Mouse (Mus musculus): ENCODE results near the gene AC161166.1.
"Not testable (repeated sequence)": the region's sequence is repeated elsewhere in the genome, so short reads cannot be mapped to it uniquely, and the experiment has no call there.

AC161166.1 gene

DNA sequence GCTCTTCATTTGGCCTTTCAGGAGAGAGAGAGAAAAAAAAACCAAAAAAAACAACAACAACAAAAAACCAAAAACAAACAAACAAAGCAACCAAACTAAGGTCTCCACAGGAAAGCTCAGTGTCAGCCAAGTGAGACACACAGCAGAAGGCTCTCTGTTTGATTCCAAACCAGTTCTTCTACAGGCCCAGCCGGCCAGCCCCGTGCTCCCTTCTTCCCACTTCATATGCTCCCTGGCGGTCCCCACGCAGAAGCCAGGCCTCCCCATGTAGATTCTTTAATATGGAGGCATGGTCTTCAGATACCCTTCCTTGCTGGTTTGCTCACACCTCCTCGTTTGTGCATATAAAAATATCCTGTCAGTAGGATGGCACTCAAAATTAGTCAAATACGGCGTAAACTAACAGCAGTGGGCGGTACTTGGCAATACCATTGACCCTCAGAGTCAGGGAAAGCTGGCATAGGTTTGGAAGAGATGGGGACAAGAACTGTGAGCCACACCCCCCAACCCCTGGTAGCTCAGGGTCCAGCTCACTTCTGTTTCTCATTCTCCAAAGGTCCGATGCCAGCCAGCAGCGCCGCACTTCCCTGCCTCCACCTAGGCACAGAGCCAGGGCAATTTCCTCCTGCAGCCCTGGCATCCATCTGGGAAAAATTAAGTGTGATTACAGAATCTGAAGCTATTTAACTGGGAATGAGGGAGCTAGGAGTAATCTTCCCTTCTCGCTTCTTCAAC lies 13.6 kb upstream of the AC161166.1 start:
- no peak for DNase-seq (ENCODE audit: low read depth, low spot score)

DNA sequence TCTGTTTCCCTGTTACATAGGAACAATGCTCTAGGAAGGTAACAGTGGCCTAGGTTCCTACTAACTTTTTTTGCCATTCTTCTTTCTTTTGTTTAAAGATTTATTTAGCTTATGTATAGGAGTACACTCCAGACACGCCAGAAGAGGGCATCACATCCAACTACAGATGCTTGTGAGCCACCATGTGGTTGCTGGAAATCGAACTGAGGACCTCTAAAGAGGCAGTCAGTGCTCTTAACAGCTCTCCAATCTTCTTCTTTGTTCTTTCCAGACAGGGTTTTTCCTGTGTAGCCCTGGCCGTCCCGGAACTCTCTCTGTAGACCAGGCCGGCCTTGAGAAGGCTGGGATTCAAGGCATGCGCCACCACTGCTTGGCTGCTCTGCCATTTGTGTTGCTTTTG lies 12.7 kb upstream of the AC161166.1 start:
- no peak for DNase-seq (ENCODE audit: low read depth, low spot score)

GRCm38 (mm10) chr7:24523723-24524122 lies 11.5 kb upstream of the AC161166.1 start:
- no peak for DNase-seq (ENCODE audit: low read depth, low spot score)

- no peak for DNase-seq (ENCODE audit: low read depth, low spot score)
These were observed 10.6 kb upstream of the AC161166.1 start for GRCm38 (mm10) chr7:24522805-24523204.

- DNase-seq (ENCODE audit: low read depth, low spot score) = not testable (repeated sequence)
These were observed 7.8 kb upstream of the AC161166.1 start for GRCm38 (mm10) chr7:24520054-24520453.

DNA sequence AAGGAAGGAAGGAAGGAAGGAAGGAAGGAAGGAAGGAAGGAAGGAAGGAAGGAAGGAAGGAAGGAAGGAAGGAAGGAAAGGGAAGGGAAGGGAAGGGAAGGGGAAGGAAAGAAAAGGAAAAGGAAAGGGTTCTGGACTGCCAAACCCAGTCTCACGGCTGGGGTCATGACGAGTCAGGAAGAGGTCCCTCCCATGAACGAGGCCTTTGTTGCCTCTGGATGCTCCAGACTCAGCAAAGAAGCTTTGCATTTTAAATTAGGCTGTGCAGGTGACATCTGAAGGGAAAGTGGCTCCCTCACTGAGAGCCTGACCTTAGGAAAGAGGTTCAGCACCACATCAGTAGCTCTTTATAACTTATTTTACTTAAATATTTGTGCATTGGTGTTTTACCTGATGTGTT lies 6.9 kb upstream of the AC161166.1 start:
- DNase-seq (ENCODE audit: low read depth, low spot score) = no peak

GRCm38 (mm10) chr7:24517654-24518053 lies 5.4 kb upstream of the AC161166.1 start:
- no peak for DNase-seq (ENCODE audit: low read depth, low spot score)

- DNase-seq (ENCODE audit: low read depth, low spot score) = no peak
These were observed 4.8 kb upstream of the AC161166.1 start for GRCm38 (mm10) chr7:24517077-24517476.

DNA sequence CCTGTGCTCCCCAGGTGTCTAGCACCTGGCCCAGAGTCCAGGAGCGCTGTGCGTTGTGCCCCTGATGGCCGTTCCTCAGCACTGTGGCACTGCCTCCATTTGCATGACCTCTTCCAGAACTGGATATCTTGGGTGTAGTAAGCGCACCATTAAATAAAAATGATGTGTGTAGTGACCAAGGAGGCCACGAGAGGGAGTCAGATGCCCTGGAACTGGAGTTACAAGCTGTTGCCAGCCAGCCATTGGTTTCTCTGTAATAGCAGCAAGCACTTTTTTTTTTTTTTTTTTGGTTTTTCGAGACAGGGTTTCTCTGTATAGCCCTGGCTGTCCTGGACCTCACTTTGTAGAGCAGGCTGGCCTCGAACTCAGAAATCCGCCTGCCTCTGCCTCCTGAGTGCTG lies 4.1 kb upstream of the AC161166.1 start:
- DNase-seq (ENCODE audit: low read depth, low spot score) = not testable (repeated sequence)

DNA sequence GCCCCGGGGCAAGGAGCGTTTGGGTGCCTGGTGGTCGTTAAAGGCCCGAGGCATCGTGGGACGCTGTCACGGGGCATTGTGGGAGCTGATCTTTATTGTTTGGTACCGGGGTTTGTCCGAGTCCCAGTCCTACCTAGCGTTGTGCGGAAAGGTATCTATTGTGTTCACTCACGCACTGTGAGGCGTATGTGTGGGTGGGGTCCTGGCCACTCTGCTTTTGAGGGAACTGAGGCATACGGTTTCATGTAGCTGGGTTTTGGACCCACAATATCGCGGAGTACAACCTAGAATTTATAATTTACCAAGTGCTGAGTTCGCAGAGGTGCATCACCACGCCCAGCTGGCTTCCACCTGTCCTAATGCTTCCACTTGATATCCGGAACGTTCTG lies 4.5 kb downstream of the AC161166.1 start:
- DNase-seq (ENCODE audit: low read depth, low spot score) = no peak

- peak; percentile 88 for DNase-seq (ENCODE audit: low read depth, low spot score)
These were observed 5.2 kb downstream of the AC161166.1 start, which contains the start of gene Zfp428 for GRCm38 (mm10) chr7:24506838-24507725. Gene Zfp428 (plus strand): TSS chr7:24507006.

DNA sequence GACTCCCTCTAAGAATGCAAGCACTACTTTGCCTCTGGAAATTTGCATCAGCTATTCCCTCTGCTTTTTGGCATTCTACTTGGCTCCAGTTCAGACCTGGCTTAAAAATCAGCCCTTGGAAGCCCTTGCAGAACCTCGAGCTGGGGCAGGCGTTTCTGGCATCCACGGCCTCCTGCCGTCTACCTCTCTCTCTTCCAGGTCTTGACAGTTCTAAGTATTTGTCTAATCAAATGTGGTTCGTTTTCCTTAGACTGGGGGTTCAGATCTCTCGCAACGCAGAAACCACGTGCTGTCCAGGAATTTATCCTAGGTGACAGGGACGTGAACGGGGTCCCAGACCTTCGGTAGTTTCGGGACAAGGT lies 5.8 kb downstream of the AC161166.1 start:
- no peak for DNase-seq (ENCODE audit: low read depth, low spot score)

- no peak for DNase-seq (ENCODE audit: low read depth, low spot score)
These were observed 6.2 kb downstream of the AC161166.1 start for GRCm38 (mm10) chr7:24506065-24506459.

DNA sequence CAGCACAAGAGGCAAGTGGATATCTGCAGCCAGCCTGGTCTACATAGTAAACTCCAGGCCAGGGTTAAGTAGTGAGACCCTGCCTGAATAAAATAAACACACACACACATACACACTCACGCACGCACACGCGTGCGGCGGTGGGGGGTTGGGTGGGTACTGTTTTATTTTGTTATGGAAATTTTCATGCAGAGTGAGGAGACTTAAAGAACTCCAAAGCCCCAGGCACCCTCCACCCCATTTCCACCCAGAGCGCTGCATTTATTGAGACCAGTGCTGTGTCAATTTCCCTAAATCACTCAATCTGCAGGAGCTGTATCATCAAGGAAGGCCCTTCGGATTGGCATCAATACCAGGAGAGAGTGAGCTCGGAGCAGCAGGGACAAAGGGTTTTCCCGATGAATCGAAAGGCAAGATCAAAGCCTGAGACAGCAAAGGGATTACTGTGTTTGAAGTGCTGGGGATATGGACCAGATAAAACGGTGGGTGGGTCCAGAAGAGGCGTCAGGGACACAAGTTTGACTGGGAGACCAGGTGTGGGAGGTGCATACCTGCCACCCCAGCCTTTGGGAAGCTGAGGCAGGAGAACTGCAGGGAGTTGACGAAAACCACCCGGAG lies 6.7 kb downstream of the AC161166.1 start:
- DNase-seq (ENCODE audit: low read depth, low spot score) = no peak

DNA sequence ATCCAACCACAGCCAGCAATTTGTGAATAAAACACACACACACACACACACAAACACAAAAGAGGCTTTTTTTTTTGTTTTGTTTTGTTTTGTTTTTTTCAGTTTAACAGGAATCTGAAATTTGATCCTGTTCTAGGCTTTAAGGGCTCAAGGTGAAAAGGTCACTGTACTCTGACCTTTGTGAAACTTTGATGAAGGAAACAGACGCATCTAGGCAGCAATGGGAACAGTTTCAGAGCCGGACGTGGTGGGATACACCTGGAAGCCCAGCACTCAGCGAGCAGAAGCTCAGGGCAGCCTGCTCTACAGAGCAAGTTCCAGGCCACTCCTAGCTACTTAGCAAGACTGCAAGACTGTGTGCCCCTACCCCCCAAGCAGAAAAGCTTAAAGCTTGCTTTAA lies 7.4 kb downstream of the AC161166.1 start:
- DNase-seq (ENCODE audit: low read depth, low spot score) = peak; percentile 40

- no peak for DNase-seq (ENCODE audit: low read depth, low spot score)
These were observed 8.3 kb downstream of the AC161166.1 start for GRCm38 (mm10) chr7:24504004-24504403.

DNA sequence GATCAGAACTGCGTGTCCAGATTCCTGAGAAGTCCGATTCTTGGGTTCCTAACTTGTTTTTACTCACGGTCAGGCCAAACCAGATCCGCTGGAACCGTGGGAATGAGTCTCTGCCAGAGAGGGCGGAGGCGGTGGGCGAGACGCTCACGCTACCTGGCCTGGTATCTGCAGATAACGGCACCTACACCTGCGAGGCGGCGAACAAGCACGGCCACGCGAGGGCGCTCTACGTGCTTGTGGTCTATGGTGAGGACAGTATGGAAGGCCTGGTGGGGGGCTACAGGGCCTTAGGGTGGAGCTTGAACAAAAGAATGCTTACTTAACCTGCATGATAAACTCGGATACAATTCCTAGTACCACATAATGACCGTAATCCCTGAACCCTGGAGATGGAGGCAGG lies 10.8 kb downstream of the AC161166.1 start:
- no peak for DNase-seq (ENCODE audit: low read depth, low spot score)

- no peak for DNase-seq (ENCODE audit: low read depth, low spot score)
These were observed 11.3 kb downstream of the AC161166.1 start for GRCm38 (mm10) chr7:24500929-24501328.

DNA sequence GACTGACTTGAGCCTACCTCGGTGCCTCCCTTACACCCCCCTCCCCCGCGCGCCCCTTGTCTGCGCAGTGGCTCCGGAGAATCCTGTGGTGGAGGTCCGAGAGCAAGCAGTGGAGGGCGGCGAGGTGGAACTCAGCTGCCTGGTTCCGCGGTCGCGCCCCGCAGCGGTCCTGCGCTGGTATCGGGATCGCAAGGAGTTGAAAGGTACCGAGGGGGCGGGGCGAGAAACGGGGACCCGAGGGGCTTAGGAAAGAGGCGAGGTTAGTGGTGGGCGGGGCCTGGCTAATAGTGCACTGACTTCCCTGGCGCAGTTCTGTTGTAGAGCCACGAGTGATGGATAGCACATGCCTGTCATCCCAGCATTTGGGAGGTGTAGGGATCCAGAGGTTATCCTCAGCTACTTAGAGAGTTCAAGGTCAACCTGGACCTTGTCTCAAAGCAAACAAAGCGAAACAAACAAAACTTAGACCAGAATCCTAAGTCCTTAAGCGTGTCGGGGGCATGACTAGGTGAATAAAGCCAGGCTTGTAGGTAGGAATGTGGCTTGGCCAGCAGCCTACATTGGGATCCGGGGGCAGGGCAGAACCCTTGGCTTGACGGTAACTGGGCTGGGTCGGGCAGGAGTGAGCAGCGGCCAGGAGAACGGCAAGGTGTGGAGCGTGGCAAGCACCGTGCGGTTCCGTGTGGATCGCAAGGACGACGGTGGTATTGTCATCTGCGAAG lies 12.2 kb downstream of the AC161166.1 start:
- peak; percentile 28 for DNase-seq (ENCODE audit: low read depth, low spot score)

DNA sequence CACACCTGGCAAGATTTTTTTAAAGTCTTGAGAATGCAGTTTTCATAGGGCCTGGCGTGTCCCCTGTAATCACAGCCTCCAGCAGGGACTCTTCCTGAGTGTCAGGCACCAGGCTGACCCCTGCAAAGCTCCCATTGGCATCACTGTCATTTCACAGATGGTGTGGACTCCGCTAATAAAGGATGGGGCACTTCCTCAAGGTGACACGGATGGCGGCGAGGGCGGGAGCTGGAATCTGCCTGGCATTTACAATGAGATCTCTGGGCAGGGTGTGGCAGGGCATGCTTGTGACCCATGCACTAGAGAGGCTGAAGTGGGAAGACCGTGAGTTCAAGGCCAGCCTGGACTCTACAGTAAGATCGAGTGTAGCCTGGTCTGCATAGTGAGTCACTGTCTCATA lies 24.0 kb downstream of the AC161166.1 start:
- DNase-seq (ENCODE audit: low read depth, low spot score) = no peak

- no peak for DNase-seq (ENCODE audit: low read depth, low spot score)
These were observed 24.9 kb downstream of the AC161166.1 start for GRCm38 (mm10) chr7:24487403-24487802.

DNA sequence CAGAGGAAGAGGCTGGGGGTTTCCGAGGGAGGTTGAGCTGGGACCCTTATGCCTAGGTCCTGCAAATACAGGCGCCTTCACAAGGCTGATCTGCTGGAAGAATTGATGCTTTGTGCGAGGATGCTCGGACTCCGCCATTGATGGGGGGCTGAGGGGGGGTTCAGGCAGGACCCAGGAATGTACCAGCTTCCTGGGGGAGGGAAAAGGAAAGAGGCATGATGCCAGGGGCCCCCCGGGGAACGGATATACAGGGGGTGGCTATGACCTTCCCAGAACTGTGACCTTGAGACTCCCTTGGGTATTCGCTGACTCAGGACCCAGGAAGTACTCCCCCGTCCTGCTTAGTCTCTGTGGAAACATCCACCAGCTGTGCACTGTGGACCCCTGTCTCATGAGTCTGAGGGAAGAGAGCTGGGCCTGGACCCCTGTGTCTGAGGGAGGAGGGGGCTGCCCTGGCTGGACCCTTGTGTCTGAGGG lies 25.6 kb downstream of the AC161166.1 start:
- DNase-seq (ENCODE audit: low read depth, low spot score) = no peak
